Mouse (Mus musculus) kidney, adult 2 months (tissue): ENCODE results near the gene Lrrc10b.

ENCODE experiments used
- CTCF ChIP-seq: fragments of 200-500 bp; conservative IDR thresholded peaks from 2 replicates; pipeline ENCODE4 v1.5.1; 2011; ENCODE audit warnings: low read depth, mild to moderate bottlenecking, control low read depth, low read length, moderate library complexity, mixed read lengths; ENCODE audit not compliant: insufficient read depth, insufficient read length
- POLR2A ChIP-seq: fragments of 200-500 bp; IDR thresholded peaks from one replicate; pipeline ENCODE4 v1.6.1; 2011; ENCODE audit warnings: low read depth, low read length, control low read depth

- no peak for TF ChIP-seq CTCF
- TF ChIP-seq POLR2A, result no peak
These were observed 32.5 kb downstream of the Lrrc10b start for GRCm38 (mm10) chr19:10424751-10425150.
